Mouse (Mus musculus): Measurements from ENCODE around the gene Apobec3.

The Apobec3 gene

GRCm38 (mm10) chr15:79891436-79892212 is at the start of gene Apobec3:
Gene Apobec3, plus strand, starts transcription at chr15:79891659.
- DNase-seq = peak; percentile 78 to 87

- no peak for DNase-seq
Measured at GRCm38 (mm10) chr15:79842985-79843384, 48.5 kb upstream of the Apobec3 start.

DNA sequence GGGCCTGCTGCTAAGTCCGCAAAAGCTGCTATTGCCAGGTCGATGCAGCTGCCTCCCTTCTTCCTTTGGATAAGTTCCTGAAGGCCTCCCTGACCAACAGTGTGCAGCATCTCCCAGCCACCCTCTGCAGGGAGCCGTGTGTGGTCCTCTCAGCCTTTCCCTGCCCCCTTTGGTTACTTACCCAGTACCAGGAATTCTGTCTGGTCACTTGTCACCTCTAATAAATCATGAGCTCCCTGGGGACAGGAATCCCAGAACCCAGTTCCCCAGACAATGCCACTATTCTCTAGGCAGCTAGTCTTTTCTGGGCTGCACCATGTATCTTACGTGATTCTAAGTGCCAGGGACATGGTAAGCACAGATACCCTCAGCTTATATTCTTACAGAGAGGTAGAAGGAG is 45.5 kb upstream of the Apobec3 start:
- no peak for DNase-seq

- peak in 1 of 2 experiments; percentile 61 for DNase-seq
Measured at GRCm38 (mm10) chr15:79847100-79847499, 44.4 kb upstream of the Apobec3 start.

DNA sequence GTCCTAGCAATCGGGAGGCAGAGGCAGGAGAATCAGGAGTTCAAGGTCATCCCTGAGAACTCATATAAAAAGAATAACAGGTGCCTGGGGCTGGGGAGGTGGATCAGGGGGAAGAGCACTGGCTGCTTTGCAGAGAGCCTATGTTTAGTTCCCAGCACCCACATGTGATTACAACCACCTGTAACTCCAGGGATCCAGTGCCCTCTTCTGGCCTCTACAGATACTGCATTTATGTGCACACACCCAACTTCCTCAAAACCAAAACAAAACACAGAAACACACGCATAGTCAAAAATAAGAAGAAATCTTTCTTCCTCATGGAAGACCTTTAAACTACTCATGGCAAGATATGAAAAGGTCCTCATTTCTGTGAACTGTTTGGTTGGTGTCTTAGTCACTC is 41.3 kb upstream of the Apobec3 start:
- no peak for DNase-seq

DNA sequence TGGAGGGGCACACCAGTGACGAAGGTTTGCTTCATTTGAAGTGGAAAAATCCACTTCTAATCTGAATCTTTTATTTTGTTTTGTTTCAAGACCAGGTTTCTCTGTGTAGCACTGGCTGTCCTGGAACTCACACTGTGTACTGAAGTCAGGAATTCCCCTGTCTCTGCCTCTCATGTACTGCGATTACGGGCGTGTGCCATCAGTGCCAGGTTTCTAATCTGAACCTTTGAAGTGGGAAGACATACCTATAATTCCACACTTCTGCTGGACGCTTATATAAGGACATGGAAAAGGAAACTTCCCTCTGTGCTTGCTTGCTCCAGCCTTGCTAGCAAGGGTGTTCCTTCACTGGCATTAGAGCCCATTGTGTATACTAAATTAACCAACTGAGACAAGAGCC is 32.5 kb upstream of the Apobec3 start:
- no peak for DNase-seq

GRCm38 (mm10) chr15:79859821-79860220 is 31.6 kb upstream of the Apobec3 start:
- DNase-seq = no peak

DNA sequence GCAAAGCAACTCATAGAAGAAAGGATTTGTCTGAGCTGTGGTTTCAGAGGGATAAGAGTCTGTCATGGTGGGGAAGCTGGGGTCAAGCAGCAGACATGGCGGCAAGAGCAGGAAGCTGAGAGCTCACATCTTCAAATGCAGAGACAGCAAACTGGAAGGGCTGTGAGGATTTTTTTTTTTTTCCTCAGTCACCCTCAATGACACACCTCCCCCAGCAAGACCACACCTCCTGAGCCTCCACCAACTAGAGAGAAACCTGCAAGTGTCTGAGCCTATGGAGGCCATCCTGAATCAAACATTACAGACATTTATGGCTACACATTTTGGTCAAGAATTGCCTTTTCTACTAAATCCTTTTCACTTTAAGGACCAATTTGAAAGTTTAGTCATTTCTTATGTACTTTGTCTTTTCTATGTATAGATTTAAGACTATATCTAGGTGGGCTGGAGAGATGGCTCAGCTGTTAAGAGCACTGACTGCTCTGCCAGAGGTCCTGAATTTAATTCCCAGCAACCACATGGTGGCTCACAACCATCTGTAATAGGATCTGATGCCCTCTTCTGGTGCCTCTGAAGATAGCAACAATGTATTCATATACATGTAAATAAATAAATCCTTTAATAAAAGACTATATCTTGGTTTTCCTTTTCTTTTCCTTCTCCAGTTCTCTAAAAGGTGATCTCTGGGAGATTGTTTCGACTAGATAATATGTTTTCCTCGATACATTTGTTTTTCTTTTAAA is 24.0 kb upstream of the Apobec3 start:
- DNase-seq = no peak

DNA sequence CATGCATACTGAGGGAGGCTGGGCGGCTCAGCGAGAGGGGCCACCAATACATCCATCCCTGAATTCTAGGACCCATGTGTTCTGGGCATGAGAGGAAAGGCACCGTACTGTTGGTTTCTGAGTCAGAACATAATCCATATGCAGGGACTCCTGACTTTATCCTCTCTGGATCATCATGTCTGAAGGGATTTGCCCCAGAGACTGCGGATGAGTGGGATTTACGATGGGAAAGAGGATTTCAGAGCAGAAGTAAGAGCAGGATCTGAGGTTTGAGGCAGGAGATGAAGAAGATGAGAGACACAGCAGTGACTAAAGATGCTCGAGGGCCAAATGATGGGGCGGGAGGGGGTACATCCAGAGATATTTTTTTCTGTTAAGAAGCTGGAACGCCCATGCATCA is 17.9 kb upstream of the Apobec3 start:
- DNase-seq = no peak

DNA sequence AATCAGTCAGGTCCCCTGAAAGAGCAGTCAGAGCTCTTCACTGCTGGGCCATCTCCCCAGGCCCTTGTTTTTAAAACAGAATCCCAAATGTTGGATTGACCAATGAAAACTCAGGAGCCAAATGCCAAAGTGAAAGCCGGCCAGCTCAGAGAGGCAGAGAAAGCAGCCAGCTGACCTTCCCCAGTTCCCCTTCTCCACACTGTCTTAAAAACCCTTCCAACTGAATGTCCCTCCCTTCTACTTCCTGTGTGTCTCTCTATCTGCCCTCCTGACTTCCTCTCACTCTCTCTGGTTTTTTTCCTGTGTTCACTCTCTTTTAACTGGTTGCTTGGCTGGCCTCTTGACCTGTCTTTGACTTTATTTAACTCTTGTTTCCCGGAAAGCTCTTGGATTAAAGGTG is 17.5 kb upstream of the Apobec3 start:
- DNase-seq = no peak

DNA sequence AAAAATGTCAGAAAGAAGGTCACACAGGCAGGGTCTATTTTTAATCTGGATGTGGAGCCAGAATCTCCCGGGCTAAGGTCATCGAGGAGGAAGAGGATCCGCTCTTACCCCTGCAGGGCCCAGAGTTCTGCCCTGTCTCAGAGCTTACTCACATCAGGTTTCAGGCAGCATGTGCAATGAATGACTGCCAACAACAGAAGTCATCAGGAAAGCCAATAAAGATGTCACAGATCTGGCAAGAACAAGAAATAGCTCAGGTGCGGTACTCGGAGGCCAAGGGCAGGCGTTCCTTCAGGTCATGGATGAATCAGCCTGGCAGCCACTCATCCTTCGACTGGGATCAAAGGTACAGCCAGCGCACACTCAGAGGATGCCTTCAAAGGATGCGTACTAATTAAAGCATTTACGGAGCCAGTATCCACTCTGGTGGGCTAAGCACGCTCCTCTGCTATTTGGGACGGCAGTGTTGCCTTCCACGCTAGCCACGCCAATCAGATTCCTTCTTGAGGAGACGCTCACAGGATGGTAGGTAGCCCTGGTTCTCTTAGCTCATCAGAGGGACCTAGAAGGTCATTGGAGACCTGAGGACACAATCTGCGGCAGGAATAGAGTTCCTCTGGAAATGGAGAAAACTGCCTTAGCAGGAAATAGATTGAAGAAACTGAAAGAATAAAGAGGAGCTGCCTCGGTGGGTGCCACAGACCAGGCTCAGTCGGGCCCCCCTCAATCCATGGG is 16.0 kb upstream of the Apobec3 start:
- no peak for DNase-seq

DNA sequence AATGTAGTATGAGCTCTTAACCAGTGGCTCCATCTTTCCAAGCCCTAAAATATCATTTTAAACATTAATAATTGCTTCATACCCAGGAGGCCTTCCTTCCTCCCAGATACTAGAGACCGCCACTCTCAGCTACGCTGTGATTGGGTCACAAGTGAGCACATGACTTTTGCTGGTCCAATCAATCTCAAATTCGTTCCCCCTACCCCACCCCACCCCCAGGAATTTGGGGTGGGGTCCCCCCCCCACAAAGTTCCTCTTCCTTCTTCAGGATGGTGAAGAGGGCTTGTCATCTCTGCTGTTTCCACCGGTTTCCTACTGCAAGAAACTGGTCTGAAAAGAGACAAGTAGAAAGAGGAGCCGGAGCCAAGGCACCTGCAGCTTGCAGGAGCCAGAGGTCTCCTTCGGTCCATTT is 12.7 kb upstream of the Apobec3 start:
- peak; percentile 59 to 79 for DNase-seq

DNA sequence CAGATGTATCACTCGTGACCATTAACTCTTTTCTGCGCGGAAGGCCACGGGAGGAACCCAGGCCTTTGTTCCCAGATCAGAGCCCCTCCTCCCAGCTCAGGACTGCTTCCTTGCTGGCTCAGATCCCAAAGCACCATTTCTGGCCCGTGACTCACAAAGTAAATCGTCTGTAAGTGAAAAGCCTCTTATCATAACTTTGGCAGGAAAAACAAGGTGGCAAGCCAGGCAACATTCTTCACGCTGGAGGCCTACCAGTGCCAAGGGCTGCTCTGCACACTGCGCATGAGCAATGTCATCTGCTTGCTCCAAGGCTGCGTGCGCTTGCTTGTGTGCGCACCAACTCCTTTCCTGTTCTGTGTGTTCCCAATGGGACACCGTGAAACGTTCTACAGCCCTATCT is 12.1 kb upstream of the Apobec3 start:
- peak; percentile 91 to 95 for DNase-seq

DNA sequence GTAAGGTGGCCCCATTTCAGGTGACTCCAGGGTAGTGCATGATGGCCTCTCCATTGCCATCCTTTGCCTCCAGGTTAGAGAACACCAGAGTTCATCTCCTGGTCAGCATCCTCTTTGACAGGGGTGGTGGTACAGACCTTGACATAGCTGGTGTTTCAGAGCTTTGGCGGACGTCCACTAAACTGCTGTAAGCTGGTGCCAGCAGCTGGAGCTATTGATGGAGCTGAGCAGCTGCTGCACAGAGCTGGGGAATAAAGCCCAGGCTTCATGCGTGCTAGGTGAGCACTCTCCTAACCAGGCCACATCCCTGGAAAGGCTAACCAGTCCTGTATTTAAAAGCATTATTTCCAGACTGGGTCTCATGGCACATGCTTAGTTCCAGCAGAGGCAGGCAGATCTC is 11.0 kb upstream of the Apobec3 start:
- no peak for DNase-seq

DNA sequence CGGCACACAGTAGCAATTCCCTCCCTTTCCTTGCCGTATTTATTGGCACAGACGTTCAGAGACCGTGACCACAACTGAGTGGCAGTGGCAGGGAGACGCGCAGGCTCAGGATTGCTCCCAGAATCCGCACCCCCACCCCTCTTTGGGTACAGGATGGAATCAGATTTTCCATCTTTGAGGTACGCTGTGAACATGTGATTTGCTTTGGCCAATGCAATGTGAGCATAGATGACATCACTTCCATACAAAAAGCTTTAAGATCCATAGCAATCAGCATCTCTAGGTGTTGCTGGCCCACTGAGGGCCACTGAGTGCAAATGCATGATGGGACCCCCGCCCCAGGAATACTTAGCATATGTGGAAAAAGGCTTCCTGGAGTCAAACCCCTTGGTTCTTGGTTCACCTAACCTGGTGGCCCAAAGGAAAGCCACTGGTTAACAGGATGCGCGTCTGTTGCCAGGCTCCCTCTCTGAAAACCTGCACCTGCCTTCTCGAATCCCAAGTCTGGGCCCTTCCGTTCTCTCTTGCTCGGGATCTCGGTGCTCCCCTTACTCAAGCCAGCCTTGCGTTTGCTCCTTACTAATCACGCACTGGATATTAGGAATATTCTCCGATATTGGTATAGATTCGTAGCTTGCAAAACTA is 8.7 kb upstream of the Apobec3 start:
- DNase-seq = no peak

- peak; percentile 96 to 97 for DNase-seq
Measured at GRCm38 (mm10) chr15:79883352-79883822, 8.1 kb upstream of the Apobec3 start.

DNA sequence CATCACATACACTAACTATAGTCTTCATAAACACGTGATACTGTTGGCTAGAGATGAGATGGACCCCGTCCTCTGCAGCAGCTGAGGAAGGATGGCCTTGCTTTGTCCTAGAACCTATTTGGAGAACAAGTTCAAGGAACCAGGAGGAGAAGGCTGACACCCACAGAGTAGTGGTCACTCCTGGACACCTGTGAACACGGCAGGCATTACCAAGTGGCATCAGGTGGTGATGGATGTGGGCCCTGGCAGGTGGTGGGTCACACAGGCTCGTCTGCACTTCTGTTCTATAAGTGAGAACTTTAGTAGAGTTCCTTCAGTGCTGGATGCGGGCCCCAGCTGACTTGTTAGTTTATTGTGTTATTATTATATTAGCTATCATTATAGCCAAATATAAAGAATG is 6.6 kb upstream of the Apobec3 start:
- DNase-seq = no peak

DNA sequence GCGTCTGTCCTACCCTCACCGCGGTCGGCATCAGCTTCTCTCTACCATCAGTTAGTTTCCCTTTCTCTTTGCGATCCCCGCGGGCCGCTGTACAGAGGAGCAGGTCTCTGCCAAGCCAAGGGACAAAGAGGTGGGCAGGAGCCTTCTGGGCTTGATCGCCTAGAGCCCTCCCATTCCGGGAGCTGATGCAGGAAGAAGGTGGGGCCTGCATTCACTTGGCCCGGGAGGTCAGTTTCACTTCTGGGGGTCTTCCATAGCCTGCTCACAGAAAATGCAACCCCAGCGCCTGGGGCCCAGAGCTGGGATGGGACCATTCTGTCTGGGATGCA is 718 bp downstream of the Apobec3 start:
- peak; percentile 79 to 85 for DNase-seq

DNA sequence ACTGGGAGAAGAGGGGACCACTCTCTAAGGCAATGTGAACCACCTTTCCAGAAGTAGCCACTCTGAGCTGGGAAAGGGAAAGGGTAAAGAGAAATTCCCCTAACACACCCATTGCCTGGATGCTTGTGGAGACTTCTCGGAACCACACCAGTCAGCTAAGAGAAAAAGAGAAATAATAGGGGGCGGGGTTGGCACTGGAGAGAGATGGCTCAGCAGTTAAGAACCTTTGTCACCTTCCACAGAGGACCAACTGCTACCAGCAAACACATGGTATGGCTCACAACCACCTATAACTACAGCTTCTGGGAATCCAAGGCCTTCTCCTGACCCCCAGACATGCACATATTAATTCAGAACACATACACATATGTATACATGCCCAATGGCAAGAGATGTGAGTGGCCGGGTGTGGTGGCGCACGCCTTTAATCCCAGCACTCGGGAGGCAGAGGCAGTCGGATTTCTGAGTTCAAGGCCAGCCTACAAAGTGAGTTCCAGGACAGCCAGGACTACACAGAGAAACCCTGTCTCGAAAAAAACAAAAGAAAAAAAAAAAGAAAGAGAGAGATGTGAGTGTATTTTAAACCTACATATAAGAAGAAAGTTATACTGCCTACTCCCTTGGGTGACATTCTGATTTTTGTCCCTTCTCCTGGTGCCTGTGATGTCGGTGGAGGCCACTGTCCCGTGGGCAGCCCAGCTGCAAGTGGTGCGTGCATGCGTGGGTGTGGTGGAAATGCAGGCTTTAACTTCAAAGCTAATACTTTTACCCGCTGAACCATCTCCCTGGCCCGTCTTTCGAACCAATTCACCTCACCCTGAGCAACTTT is 1.8 kb downstream of the Apobec3 start:
- DNase-seq = no peak

DNA sequence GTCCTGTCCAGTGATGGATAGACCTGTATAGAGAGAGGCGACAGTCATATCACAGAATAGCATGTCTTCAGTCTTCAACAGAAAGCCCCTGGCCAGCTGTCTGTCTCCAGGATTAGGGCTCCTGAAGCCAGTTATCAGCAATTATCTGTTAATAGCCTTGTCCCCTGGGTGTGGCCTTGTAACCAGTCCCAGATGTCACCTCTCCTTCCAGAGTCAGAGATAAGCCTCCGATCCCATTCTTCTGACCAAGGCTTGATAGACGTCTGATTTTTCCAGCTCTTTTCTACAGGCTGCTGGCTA is 2.3 kb downstream of the Apobec3 start:
- no peak for DNase-seq

- DNase-seq = no peak
Measured at GRCm38 (mm10) chr15:79894343-79894742, 2.9 kb downstream of the Apobec3 start.

Measured in lung, postnatal 4 days (tissue).